Mouse (Mus musculus) liver, embryonic 14.5 days (tissue): Measurements from ENCODE around the gene Csrp1.

Experiments used
- CTCF ChIP-seq: IDR thresholded peaks from 2 replicates; pipeline ENCODE4 v1.5.1; 2016; ENCODE audit warnings: antibody characterized with exemption, low read depth, control low read depth
- EP300 ChIP-seq: IDR thresholded peaks from 2 replicates; pipeline ENCODE4 v1.6.1; 2016; ENCODE audit warnings: antibody characterized with exemption, low read depth

DNA sequence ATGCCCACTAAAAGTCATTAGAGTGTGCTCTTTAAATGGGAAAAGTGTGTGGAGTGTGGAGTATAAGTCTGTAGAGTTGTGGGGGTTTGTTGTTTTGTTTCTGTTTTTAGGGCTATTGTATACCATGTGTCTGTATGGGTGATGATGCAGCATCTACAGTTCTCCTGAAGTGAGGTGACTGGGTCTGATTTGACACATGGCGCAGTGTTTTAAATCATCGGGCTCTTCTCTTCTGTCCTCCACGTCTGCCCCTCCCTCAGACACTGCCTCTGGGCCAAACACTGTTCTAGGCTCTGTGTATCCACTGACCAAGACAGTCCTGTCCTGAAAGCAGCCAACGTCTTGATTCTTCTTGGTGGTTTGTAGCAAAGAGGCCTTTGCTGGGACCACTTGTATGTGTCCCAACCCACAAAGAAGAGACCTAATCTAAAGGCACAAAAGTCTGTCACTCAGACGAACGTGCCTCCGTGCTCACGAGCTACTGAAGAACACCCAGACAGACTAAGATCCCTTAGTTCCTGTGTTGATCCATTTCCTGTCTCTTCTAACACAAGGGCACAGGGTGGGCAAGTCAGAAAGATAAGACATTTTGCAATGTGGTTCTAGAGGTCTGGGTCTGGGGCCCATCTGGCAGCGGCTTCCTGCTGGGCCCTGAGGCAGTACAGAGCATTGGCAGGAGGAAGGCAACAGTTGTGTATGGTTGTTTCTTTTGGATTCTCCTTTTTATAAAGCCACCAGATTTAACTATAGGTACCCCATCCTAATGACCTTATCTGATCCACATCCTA lies 5.6 kb upstream of the Csrp1 start:
- TF ChIP-seq EP300 = no peak
- TF ChIP-seq CTCF = no peak
